In the genomic region with DNA sequence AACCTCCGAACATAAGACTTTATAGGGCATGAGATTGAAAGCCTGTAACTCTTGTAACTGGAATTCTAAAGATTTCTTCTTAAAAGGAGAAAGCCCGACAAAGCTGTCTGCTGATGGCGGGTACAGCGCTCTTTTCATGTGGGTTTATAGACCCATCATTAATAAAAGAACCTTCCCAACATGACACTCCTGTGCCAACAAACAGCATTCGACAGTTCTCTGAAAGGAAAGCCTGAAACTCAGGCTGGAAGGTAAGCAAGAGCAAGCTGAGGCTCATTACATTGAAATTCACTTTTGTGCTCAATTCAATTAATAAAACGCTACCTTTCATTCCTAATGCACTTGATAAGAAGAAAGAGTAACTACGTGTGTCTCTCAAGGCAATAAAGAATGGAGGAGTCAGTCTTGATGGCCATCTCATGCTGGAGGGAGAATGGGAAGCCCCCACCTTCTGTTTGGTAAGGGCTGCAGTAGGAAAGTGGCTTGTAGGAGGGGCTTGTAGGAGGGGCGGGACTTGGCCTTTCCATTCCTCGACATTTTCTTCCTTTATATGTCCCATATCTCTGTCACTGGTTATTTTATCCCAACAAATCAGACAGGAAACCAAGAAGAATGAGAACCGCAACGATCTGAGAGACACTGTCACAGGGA, we compare ENCODE assay signal across 20 mouse cellular contexts. TPM values are rescaled to one million over a fixed set of nuclear protein-coding genes. Genes with fewer than 3 reads are reported as not detected.
DNase-seq lines count a peak whose midpoint lies in the region; ATAC-seq and TF ChIP-seq lines count a peak whose summit lies in the region.
"Had no signal": no experiment of that assay in that cellular context is flagged by ENCODE, and none has a peak within 500 bp of the region (broad histone marks: within the 10 kb centered on the region; RNA-seq: fewer than 3 reads in every experiment).

No protein-coding gene starts in this region.

- no peaks in the 10 kb centered on the region for H3K9me3 ChIP-seq in forebrain, embryonic 15.5 days
- no peaks in the 10 kb centered on the region for H3K9me3 ChIP-seq in forebrain, embryonic 11.5 days (ENCODE audit: control insufficient read depth, low read length)
- H3K9me3 ChIP-seq in midbrain, embryonic 13.5 days = no peaks in the 10 kb centered on the region
- no peaks in the 10 kb centered on the region for H3K9me3 ChIP-seq in neural tube, embryonic 14.5 days (ENCODE audit: control insufficient read depth, low read length)
- H3K9me3 ChIP-seq: embryonic facial prominence, embryonic 15.5 days; heart, embryonic 13.5 days; limb, embryonic 15.5 days; liver, embryonic 15.5 days; lung, embryonic 15.5 days; stomach, embryonic 15.5 days had no signal

- 54% methylated on average over 11 of the region's 11 CpGs for WGBS in forebrain, embryonic 15.5 days
- WGBS in forebrain, embryonic 11.5 days = 74% methylated on average over 11 of the region's 11 CpGs
- WGBS in midbrain, embryonic 13.5 days = 65% methylated on average over 11 of the region's 11 CpGs
- 61% methylated on average over 11 of the region's 11 CpGs for WGBS in neural tube, embryonic 14.5 days

- peak; percentile 49; the same call in 1 of the 2 replicates for ATAC-seq in forebrain, embryonic 15.5 days (replicated peaks)
- ATAC-seq in forebrain, embryonic 11.5 days (replicated peaks; ENCODE audit: low FRiP score) = no peak
- peak; percentile 49 for ATAC-seq in midbrain, embryonic 13.5 days
- ATAC-seq in neural tube, embryonic 14.5 days (ENCODE audit: low read depth) = peak; percentile 56; the same call in 1 of the 2 replicates

- TF ChIP-seq CTCF in layer of hippocampus, adult 2 months (conservative IDR thresholded peaks at IDR 0.05) = no peak

- no peaks in the 10 kb centered on the region for H3K36me3 ChIP-seq in forebrain, embryonic 15.5 days
- H3K36me3 ChIP-seq in forebrain, embryonic 11.5 days (ENCODE audit: control insufficient read depth, insufficient read depth, low read length) = no peaks in the 10 kb centered on the region
- H3K36me3 ChIP-seq in midbrain, embryonic 13.5 days = no peaks in the 10 kb centered on the region
- H3K36me3 ChIP-seq in neural tube, embryonic 14.5 days (ENCODE audit: control insufficient read depth, insufficient read depth, low read length) = no peaks in the 10 kb centered on the region
- H3K36me3 ChIP-seq: embryonic facial prominence, embryonic 15.5 days; heart, embryonic 13.5 days; limb, embryonic 15.5 days; liver, embryonic 15.5 days; lung, embryonic 15.5 days; stomach, embryonic 15.5 days had no signal

- DNase-seq in forebrain, embryonic 11.5 days (ENCODE audit: low spot score) = no peak
- DNase-seq in layer of hippocampus, adult 2 months (ENCODE audit: low spot score in 2 of 2) = no peak
- DNase-seq in layer of hippocampus, postnatal 25 days (ENCODE audit: extremely low spot score in 1 of 2, low spot score in 1 of 2) = no peak
- no peak for DNase-seq in lung, postnatal 36 days
- DNase-seq in ovary, postnatal 10 days (ENCODE audit: low spot score) = no peak

- no peak overlapping the region for H3K27ac ChIP-seq in forebrain, embryonic 15.5 days (replicated peaks)
- H3K27ac ChIP-seq in forebrain, embryonic 11.5 days (ENCODE audit: low read depth, low read length) = no peak overlapping the region
- H3K27ac ChIP-seq in layer of hippocampus, adult 2 months = no peak overlapping the region
- H3K27ac ChIP-seq in midbrain, embryonic 13.5 days = no peak overlapping the region
- no peak overlapping the region for H3K27ac ChIP-seq in neural tube, embryonic 14.5 days (ENCODE audit: low read depth, low read length)
- H3K27ac ChIP-seq: embryonic facial prominence, embryonic 15.5 days; heart, adult 2 months; heart, embryonic 13.5 days; kidney, postnatal 0 days; limb, embryonic 15.5 days; liver, embryonic 15.5 days; lung, embryonic 15.5 days; stomach, embryonic 15.5 days had no signal

- no peak overlapping the region for H3K9ac ChIP-seq in forebrain, embryonic 15.5 days (replicated peaks)
- no peak overlapping the region for H3K9ac ChIP-seq in forebrain, embryonic 11.5 days (ENCODE audit: low read length)
- no peak overlapping the region for H3K9ac ChIP-seq in midbrain, embryonic 13.5 days (replicated peaks)
- H3K9ac ChIP-seq in neural tube, embryonic 14.5 days (replicated peaks; ENCODE audit: low read depth, low read length) = no peak overlapping the region
- H3K9ac ChIP-seq: embryonic facial prominence, embryonic 15.5 days; heart, embryonic 13.5 days; limb, embryonic 15.5 days; liver, embryonic 15.5 days; lung, embryonic 15.5 days; stomach, embryonic 15.5 days had no signal

- no peak overlapping the region for H3K4me3 ChIP-seq in forebrain, embryonic 15.5 days
- H3K4me3 ChIP-seq in forebrain, embryonic 11.5 days (ENCODE audit: low read depth, low read length) = no peak overlapping the region
- H3K4me3 ChIP-seq in layer of hippocampus, adult 2 months = peak overlapping the region; percentile 24; the same call in 1 of the 2 replicates
- H3K4me3 ChIP-seq in midbrain, embryonic 13.5 days (replicated peaks) = no peak overlapping the region
- H3K4me3 ChIP-seq in neural tube, embryonic 14.5 days (ENCODE audit: low read depth, low read length) = no peak overlapping the region
- H3K4me3 ChIP-seq: embryonic facial prominence, embryonic 15.5 days; heart, adult 2 months; limb, embryonic 15.5 days; liver, embryonic 15.5 days; lung, embryonic 15.5 days; stomach, embryonic 15.5 days had no signal

- no peak overlapping the region for H3K4me2 ChIP-seq in forebrain, embryonic 15.5 days (replicated peaks)
- no peak overlapping the region for H3K4me2 ChIP-seq in forebrain, embryonic 11.5 days (ENCODE audit: low read depth, low read length, severe bottlenecking)
- H3K4me2 ChIP-seq in midbrain, embryonic 13.5 days (replicated peaks) = no peak overlapping the region
- no peak overlapping the region for H3K4me2 ChIP-seq in neural tube, embryonic 14.5 days (ENCODE audit: low read depth, low read length)
- H3K4me2 ChIP-seq: limb, embryonic 15.5 days; liver, embryonic 15.5 days; lung, embryonic 15.5 days; stomach, embryonic 15.5 days had no signal

- H3K27me3 ChIP-seq in forebrain, embryonic 15.5 days = no peaks in the 10 kb centered on the region
- H3K27me3 ChIP-seq in forebrain, embryonic 11.5 days (ENCODE audit: control insufficient read depth, insufficient read depth, low read length) = no peaks in the 10 kb centered on the region
- H3K27me3 ChIP-seq in midbrain, embryonic 13.5 days = 0 out of 2 replicates have a peak, but pooled peaks cover 13% of the 10 kb centered on the region
- H3K27me3 ChIP-seq in neural tube, embryonic 14.5 days (ENCODE audit: control insufficient read depth, insufficient read depth, low read length) = peaks cover 12% of the 10 kb centered on the region; the same call in 1 of the 2 replicates
- H3K27me3 ChIP-seq: embryonic facial prominence, embryonic 15.5 days; heart, embryonic 13.5 days; limb, embryonic 15.5 days; liver, embryonic 15.5 days; lung, embryonic 15.5 days; stomach, embryonic 15.5 days had no signal

- no peaks in the 10 kb centered on the region; the same call in 1 of the 2 replicates for H3K4me1 ChIP-seq in forebrain, embryonic 15.5 days
- no peaks in the 10 kb centered on the region for H3K4me1 ChIP-seq in forebrain, embryonic 11.5 days (replicated peaks; ENCODE audit: control insufficient read depth, insufficient read depth, low read length)
- H3K4me1 ChIP-seq in midbrain, embryonic 13.5 days (replicated peaks) = no peaks in the 10 kb centered on the region
- H3K4me1 ChIP-seq in neural tube, embryonic 14.5 days (ENCODE audit: control insufficient read depth, insufficient read depth, low read length) = no peaks in the 10 kb centered on the region
- H3K4me1 ChIP-seq: heart, embryonic 13.5 days; limb, embryonic 15.5 days; liver, embryonic 15.5 days; lung, embryonic 15.5 days; stomach, embryonic 15.5 days had no signal

RNA-seq across cellular contexts. Expression of gene Dnah5, which starts 15.1 kb away (rescaled TPM):
- 0.15 and 0.20 TPM in 2 replicates for polyA plus RNA-seq in forebrain, embryonic 15.5 days (2015; fragmentation: Nextera tagmentation; extraction: Ambion mirVana)
- 0.05 and 0.08 TPM in 2 replicates for polyA plus RNA-seq in forebrain, embryonic 11.5 days (2014; fragmentation: Nextera tagmentation; extraction: Ambion mirVana)
- total RNA-seq in layer of hippocampus, adult 2 months (2021) = 1 to 10 TPM; 3.5 to 4.5 TPM
- total RNA-seq in layer of hippocampus, postnatal 25 days (2021) = 1 to 10 TPM; 2.9 to 3.8 TPM
- 0.24 and 0.26 TPM in 2 replicates for polyA plus RNA-seq in midbrain, embryonic 13.5 days (2015; fragmentation: Nextera tagmentation; extraction: Ambion mirVana)
- polyA plus RNA-seq in neural tube, embryonic 14.5 days (2014; fragmentation: Nextera tagmentation; extraction: Ambion mirVana) = 0.36 and 0.60 TPM in 2 replicates
- total RNA-seq: common myeloid progenitor, adult 5-6 weeks; gastrocnemius, postnatal 25 days; megakaryocyte-erythroid progenitor cell, adult 5-6 weeks had no signal
- polyA plus RNA-seq: CD4-positive, CD25-positive, alpha-beta regulatory T cell, adult 4 months; heart, embryonic 13.5 days; liver, embryonic 15.5 days had no signal
